Mouse (Mus musculus) adrenal gland, adult 18-20 months (tissue): Measurements from ENCODE around the gene Olfr1423. TPM values are rescaled to one million over a fixed set of nuclear protein-coding genes. Genes with fewer than 3 reads are reported as not detected.
"Not testable (repeated sequence)": the region's sequence is repeated elsewhere in the genome, so short reads cannot be mapped to it uniquely, and the experiment has no call there.

Experiments used
- DNase-seq, 2 experiments: peaks; one replicate each; pipeline ENCODE4 v3.0.0; 2021 to 2022; ENCODE audit warnings: low spot score in 2 of 2
- total RNA-seq, 2 experiments: library from RNA; stranded (reverse); gene quantifications; 1 replicate in 1 of 2; 2 replicates in 1 of 2; pipeline ENCODE4 v1.2.3; 2021

The Olfr1423 gene
- total RNA-seq, 2 experiments from 2014 or later, result not detected

- DNase-seq, result peak; percentile 49 to 51
Observed at GRCm38 (mm10) chr19:12007105-12007931, 33.8 kb downstream of the Olfr1423 start.

GRCm38 (mm10) chr19:12006361-12006947 lies 34.7 kb downstream of the Olfr1423 start:
- no peak for DNase-seq

- peak; percentile 84 to 92 for DNase-seq
Observed at GRCm38 (mm10) chr19:12005376-12006360, 35.4 kb downstream of the Olfr1423 start.

- DNase-seq, result no peak
Observed at GRCm38 (mm10) chr19:12004216-12005008, 36.7 kb downstream of the Olfr1423 start.

GRCm38 (mm10) chr19:12003568-12003967 lies 37.5 kb downstream of the Olfr1423 start:
- no peak for DNase-seq

GRCm38 (mm10) chr19:12002791-12003190 lies 38.3 kb downstream of the Olfr1423 start:
- no peak for DNase-seq

GRCm38 (mm10) chr19:12002125-12002524 lies 39.0 kb downstream of the Olfr1423 start:
- peak in 1 of 2 experiments; percentile 48 for DNase-seq

GRCm38 (mm10) chr19:12001686-12002085 lies 39.4 kb downstream of the Olfr1423 start:
- no peak for DNase-seq

GRCm38 (mm10) chr19:11995722-11996448 lies 45.2 kb downstream of the Olfr1423 start:
- no peak for DNase-seq

- no peak for DNase-seq
Observed at GRCm38 (mm10) chr19:11994703-11995431, 46.2 kb downstream of the Olfr1423 start.

GRCm38 (mm10) chr19:11992441-11993029 lies 48.6 kb downstream of the Olfr1423 start:
- no peak for DNase-seq

GRCm38 (mm10) chr19:11992034-11992433 lies 49.1 kb downstream of the Olfr1423 start:
- DNase-seq, result no peak

- DNase-seq, result no peak
Observed at GRCm38 (mm10) chr19:11989334-11989733, 51.8 kb downstream of the Olfr1423 start.

- DNase-seq, result no peak
Observed at GRCm38 (mm10) chr19:11987841-11988240, 53.3 kb downstream of the Olfr1423 start.

- DNase-seq, result not testable (repeated sequence)
Observed at GRCm38 (mm10) chr19:11984614-11985013, 56.5 kb downstream of the Olfr1423 start.
